Mouse (Mus musculus) large intestine, adult 2 months (tissue): Measurements from ENCODE around the gene E2f4. TPM values are rescaled to one million over a fixed set of nuclear protein-coding genes. Genes with fewer than 3 reads are reported as not detected.

Source experiments
- DNase-seq: peaks from one replicate; pipeline ENCODE4 v3.0.0-alpha.2; 2012; ENCODE audit warnings: low read depth, low spot score
- WGBS: fragments of 180-500 bp; shearing (Covaris S2); methylation state at CpG from one replicate; pipeline ENCODE4 v1.1.7; 2018; 5-methylcytosine and 5-hydroxymethylcytosine counted together
- polyA plus RNA-seq: library from polyadenylated mRNA; depleted of rRNA; stranded (reverse); fragments of >200 nt; gene quantifications from 2 replicates; pipeline ENCODE4 v1.2.3, GENCODE M21; 2012; rRNA removed

The E2f4 gene
- polyA plus RNA-seq, 1 experiment: 147 TPM

- DNase-seq: no peak
- WGBS: 30% methylated on average over 6 of the region's 6 CpGs
These were observed 42.6 kb downstream of the E2f4 start for GRCm38 (mm10) chr8:105339886-105340635.

GRCm38 (mm10) chr8:105341399-105341798 is 43.9 kb downstream of the E2f4 start:
- 50% methylated on average over 8 of the region's 8 CpGs for WGBS
- DNase-seq: no peak

GRCm38 (mm10) chr8:105342768-105343167 is 45.3 kb downstream of the E2f4 start:
- 48% methylated on average over 4 of the region's 4 CpGs for WGBS
- no peak for DNase-seq

GRCm38 (mm10) chr8:105343791-105344574 is 46.5 kb downstream of the E2f4 start:
- WGBS: 17% methylated on average over 7 of the region's 8 CpGs
- DNase-seq: no peak

GRCm38 (mm10) chr8:105345061-105345975 is 47.9 kb downstream of the E2f4 start:
- 12% methylated on average over 7 of the region's 7 CpGs for WGBS

GRCm38 (mm10) chr8:105346611-105347427 is 49.4 kb downstream of the E2f4 start:
- WGBS: 1% methylated on average over 34 of the region's 34 CpGs

More at GRCm38 (mm10) chr8:105345061-105345975, 47.9 kb downstream of the E2f4 start:
- DNase-seq: no peak

GRCm38 (mm10) chr8:105347428-105348221 is 50.2 kb downstream of the E2f4 start, which contains the start of gene Fhod1:
TSS of gene Fhod1 (minus strand) at chr8:105347953.
- DNase-seq: peak; percentile 83
- under 1% methylated on average over 53 of the region's 53 CpGs for WGBS

More at GRCm38 (mm10) chr8:105346611-105347427, 49.4 kb downstream of the E2f4 start:
- peak; percentile 89 for DNase-seq

- DNase-seq: no peak
- under 1% methylated on average over 34 of the region's 34 CpGs for WGBS
These were observed 51.1 kb downstream of the E2f4 start, which contains the start of gene Slc9a5 for GRCm38 (mm10) chr8:105348450-105349095. TSS of gene Slc9a5 (plus strand) at chr8:105348843.

GRCm38 (mm10) chr8:105349096-105349771 is 51.8 kb downstream of the E2f4 start:
- WGBS: 3% methylated on average over 42 of the region's 48 CpGs
- no peak for DNase-seq

GRCm38 (mm10) chr8:105350186-105350585 is 52.7 kb downstream of the E2f4 start:
- DNase-seq: no peak
- 77% methylated on average over 7 of the region's 7 CpGs for WGBS

GRCm38 (mm10) chr8:105353583-105354135 is 56.2 kb downstream of the E2f4 start:
- no peak for DNase-seq
- WGBS: 70% methylated on average over 8 of the region's 8 CpGs

- no peak for DNase-seq
- 49% methylated on average over 4 of the region's 4 CpGs for WGBS
These were observed 57.1 kb downstream of the E2f4 start for GRCm38 (mm10) chr8:105354549-105354948.

Other genes with a start within 250 kb of the E2f4 start
- 0.21 TPM in 1 of 2 replicates, not detected in the other for gene Ces3a, start 249.1 kb upstream of the E2f4 start, polyA plus RNA-seq
- gene Ces3b, start 213.9 kb upstream of the E2f4 start, polyA plus RNA-seq: not detected in 2 replicates
- not detected in 2 replicates for gene Ces4a, start 165.9 kb upstream of the E2f4 start, polyA plus RNA-seq
- gene Cbfb, start 127.0 kb upstream of the E2f4 start, polyA plus RNA-seq: 7.0 and 8.1 TPM in 2 replicates
- 13.0 and 14.5 TPM in 2 replicates for gene D230025D16Rik, start 72.5 kb upstream of the E2f4 start, polyA plus RNA-seq
- gene B3gnt9, start 42.5 kb upstream of the E2f4 start, polyA plus RNA-seq: 4.9 and 6.2 TPM in 2 replicates
- gene Tradd, start 33.1 kb upstream of the E2f4 start, polyA plus RNA-seq: 57.4 and 64.0 TPM in 2 replicates
- gene Fbxl8, start 33.0 kb upstream of the E2f4 start, polyA plus RNA-seq: 16.3 and 16.9 TPM in 2 replicates
- 0.74 and 1.2 TPM in 2 replicates for gene Hsf4, start 27.9 kb upstream of the E2f4 start, polyA plus RNA-seq
- gene Nol3, start 21.5 kb upstream of the E2f4 start, polyA plus RNA-seq: 0.82 and 0.88 TPM in 2 replicates
- gene 4931428F04Rik, start 7.8 kb upstream of the E2f4 start, polyA plus RNA-seq: 1.7 and 2.0 TPM in 2 replicates
- 1.6 and 2.5 TPM in 2 replicates for gene Exoc3l, start 1.6 kb upstream of the E2f4 start, polyA plus RNA-seq
- 65.9 and 82.0 TPM in 2 replicates for gene Elmo3, start 7.9 kb downstream of the E2f4 start, polyA plus RNA-seq
- gene Lrrc29, start 28.6 kb downstream of the E2f4 start, polyA plus RNA-seq: 4.6 and 5.8 TPM in 2 replicates
- gene Tmem208, start 28.7 kb downstream of the E2f4 start, polyA plus RNA-seq: 120 and 134 TPM in 2 replicates
- gene Fhod1, start 50.3 kb downstream of the E2f4 start, polyA plus RNA-seq: 20.1 and 28.9 TPM in 2 replicates
- gene Slc9a5, start 51.2 kb downstream of the E2f4 start, polyA plus RNA-seq: 2.7 and 4.0 TPM in 2 replicates
- 0.52 and 0.73 TPM in 2 replicates for gene Plekhg4, start 75.6 kb downstream of the E2f4 start, polyA plus RNA-seq
- gene Kctd19, start 115.8 kb downstream of the E2f4 start, polyA plus RNA-seq: 0.07 TPM in 1 of 2 replicates, not detected in the other
- gene Lrrc36, start 115.9 kb downstream of the E2f4 start, polyA plus RNA-seq: 0.12 and 0.25 TPM in 2 replicates
- gene Tppp3, start 173.9 kb downstream of the E2f4 start, polyA plus RNA-seq: 73.9 and 101 TPM in 2 replicates
- 15.0 and 16.3 TPM in 2 replicates for gene Zdhhc1, start 199.2 kb downstream of the E2f4 start, polyA plus RNA-seq
- gene Hsd11b2, start 221.1 kb downstream of the E2f4 start, polyA plus RNA-seq: 19.6 and 50.5 TPM in 2 replicates